Comparison of ENCODE assay signal across 27 mouse cellular contexts in the genomic region with DNA sequence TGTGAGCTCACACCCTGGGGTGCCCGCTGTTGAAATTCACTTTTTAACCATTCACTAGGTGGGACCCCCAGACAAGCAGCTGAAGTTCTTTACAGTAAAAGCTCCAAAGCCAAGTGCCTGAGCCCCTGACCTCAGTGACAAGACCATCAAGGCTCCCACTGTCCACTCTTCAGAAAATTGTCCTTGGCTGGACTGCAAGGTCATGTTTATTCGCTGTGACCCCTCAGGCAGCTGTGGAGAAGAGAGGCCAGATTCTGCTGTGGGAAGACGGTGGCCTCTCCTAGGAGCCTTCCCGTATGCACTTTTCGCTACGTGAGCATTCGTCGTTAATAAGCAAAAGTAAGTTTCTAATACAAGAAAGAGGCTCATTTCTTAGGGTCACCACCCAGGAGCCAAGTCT.
"Had no signal": no experiment of that assay in that cellular context is flagged by ENCODE, and none has a peak within 500 bp of the region (broad histone marks: within the 10 kb centered on the region; RNA-seq: fewer than 3 reads in every experiment).

No protein-coding gene starts in this region.

- H3K9ac ChIP-seq: heart, embryonic 13.5 days; heart, embryonic 15.5 days; hindbrain, embryonic 12.5 days; hindbrain, embryonic 14.5 days; intestine, embryonic 15.5 days; kidney, embryonic 15.5 days; limb, embryonic 12.5 days; liver, embryonic 13.5 days; liver, embryonic 15.5 days had no signal

- DNase-seq: gastrocnemius, adult 2 months; gastrocnemius, postnatal 10 days; gastrocnemius, postnatal 25 days; heart, adult 18-20 months; heart, postnatal 14 days; heart, postnatal 4 days; kidney, adult 8-10 months; kidney, postnatal 36 days; liver, embryonic 13.5 days had no signal

- H3K4me2 ChIP-seq: heart, embryonic 11.5 days; heart, embryonic 13.5 days; heart, embryonic 15.5 days; hindbrain, embryonic 12.5 days; hindbrain, embryonic 14.5 days; intestine, embryonic 15.5 days; kidney, embryonic 15.5 days; limb, embryonic 12.5 days; liver, embryonic 11.5 days; liver, embryonic 13.5 days; liver, embryonic 15.5 days had no signal

- H3K27me3 ChIP-seq: heart, embryonic 13.5 days; heart, embryonic 15.5 days; hindbrain, embryonic 12.5 days; intestine, embryonic 15.5 days; kidney, embryonic 15.5 days; limb, embryonic 12.5 days had no signal

- H3K27ac ChIP-seq: gastrocnemius, adult 2 months; heart, embryonic 13.5 days; heart, embryonic 15.5 days; hindbrain, embryonic 10.5 days; hindbrain, embryonic 12.5 days; hindbrain, embryonic 14.5 days; intestine, embryonic 15.5 days; kidney, embryonic 15.5 days; layer of hippocampus, adult 2 months; left cerebral cortex, adult 2 months; limb, embryonic 10.5 days; limb, embryonic 12.5 days; liver, embryonic 13.5 days; liver, embryonic 15.5 days had no signal

- ATAC-seq: forebrain, embryonic 16.5 days; hindbrain, embryonic 16.5 days; inflammation-experienced regulatory T-cells, adult 6 months; intestine, embryonic 15.5 days; intestine, postnatal 0 days had no signal

- H3K9me3 ChIP-seq: heart, embryonic 13.5 days; heart, embryonic 15.5 days; hindbrain, embryonic 10.5 days; hindbrain, embryonic 12.5 days; intestine, embryonic 15.5 days; kidney, embryonic 15.5 days; limb, embryonic 10.5 days; limb, embryonic 12.5 days; liver, embryonic 13.5 days; liver, embryonic 15.5 days had no signal

- H3K36me3 ChIP-seq: heart, embryonic 13.5 days; heart, embryonic 15.5 days; hindbrain, embryonic 10.5 days; hindbrain, embryonic 12.5 days; intestine, embryonic 15.5 days; kidney, embryonic 15.5 days; limb, embryonic 10.5 days; limb, embryonic 12.5 days; liver, embryonic 13.5 days; liver, embryonic 15.5 days had no signal

- H3K4me1 ChIP-seq: intestine, embryonic 15.5 days; kidney, embryonic 15.5 days; liver, embryonic 13.5 days; liver, embryonic 15.5 days had no signal

- H3K4me3 ChIP-seq: gastrocnemius, adult 2 months; heart, embryonic 13.5 days; heart, embryonic 15.5 days; hindbrain, embryonic 10.5 days; hindbrain, embryonic 12.5 days; intestine, embryonic 15.5 days; kidney, embryonic 15.5 days; layer of hippocampus, adult 2 months; left cerebral cortex, adult 2 months; limb, embryonic 10.5 days; limb, embryonic 12.5 days; liver, embryonic 13.5 days; liver, embryonic 15.5 days had no signal
